In the genomic region with DNA sequence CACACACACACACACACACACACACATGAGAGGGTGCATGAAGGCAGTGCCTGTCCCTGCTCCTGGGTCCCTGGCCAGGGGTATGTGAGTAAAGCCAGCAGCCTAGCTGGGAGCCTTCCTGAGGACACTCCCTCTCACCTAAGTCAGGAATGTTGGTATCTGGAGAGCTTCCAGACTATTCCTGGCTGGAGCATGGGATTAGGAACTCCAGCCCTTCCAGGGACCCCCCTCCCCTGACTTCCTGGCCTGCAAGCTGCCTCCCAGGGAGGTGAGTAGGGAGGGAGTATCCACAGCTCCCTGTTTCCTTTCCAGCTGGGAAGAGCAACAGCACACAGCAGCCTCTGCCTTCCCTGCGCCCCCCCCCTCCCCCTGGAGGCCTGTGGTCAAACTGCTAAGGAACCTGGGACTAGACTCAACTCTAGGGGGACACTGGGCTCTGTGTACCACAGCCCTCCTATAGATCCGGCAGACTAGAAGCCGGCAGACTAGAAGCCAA, we compare ENCODE assay signal across 8 mouse cellular contexts. TPM values are rescaled to one million over a fixed set of nuclear protein-coding genes. Genes with fewer than 3 reads are reported as not detected.
DNase-seq lines count a peak whose midpoint lies in the region; ATAC-seq lines count a peak whose summit lies in the region.

No protein-coding gene starts in this region.

- peak overlapping the region; percentile 96 for H3K27ac ChIP-seq in heart, embryonic 15.5 days
- peak overlapping the region; percentile 66; the same call in 1 of the 2 replicates for H3K27ac ChIP-seq in limb, embryonic 10.5 days

- H3K36me3 ChIP-seq in heart, embryonic 15.5 days, result no peaks in the 10 kb centered on the region
- no peaks in the 10 kb centered on the region for H3K36me3 ChIP-seq in limb, embryonic 10.5 days

- 15% methylated on average over 3 of the region's 3 CpGs for WGBS in heart, embryonic 15.5 days
- WGBS in limb, embryonic 10.5 days, result 28% methylated on average over 3 of the region's 3 CpGs

- DNase-seq in 3T3-L1 (ENCODE audit: low read depth, low spot score), result peak; percentile 54
- DNase-seq in adrenal gland, postnatal 10 days, result peak; percentile 59
- DNase-seq in limb, embryonic 10.5 days (ENCODE audit: low spot score), result peak; percentile 37
- no peak for DNase-seq in cerebellum, postnatal 36 days
- DNase-seq in layer of hippocampus, postnatal 10 days (ENCODE audit: low spot score in 2 of 2), result no peak
- DNase-seq in right cerebral cortex, postnatal 4 days, result no peak
- no peak for DNase-seq in cerebellum, postnatal 25 days

- H3K9me3 ChIP-seq in heart, embryonic 15.5 days (replicated peaks), result no peaks in the 10 kb centered on the region
- no peaks in the 10 kb centered on the region for H3K9me3 ChIP-seq in limb, embryonic 10.5 days (replicated peaks)

- H3K4me1 ChIP-seq in heart, embryonic 15.5 days (replicated peaks), result peaks cover 48% of the 10 kb centered on the region
- H3K4me1 ChIP-seq in limb, embryonic 10.5 days, result peaks cover 29% of the 10 kb centered on the region

- ATAC-seq in heart, embryonic 15.5 days (replicated peaks; ENCODE audit: insufficient number of reproducible peaks, insufficient read depth, low FRiP score, low read depth), result peak; percentile 78

- peak overlapping the region; percentile 33 for H3K4me3 ChIP-seq in heart, embryonic 15.5 days
- no peak overlapping the region for H3K4me3 ChIP-seq in limb, embryonic 10.5 days

- H3K4me2 ChIP-seq in heart, embryonic 15.5 days, result peak overlapping the region; percentile 60

- H3K9ac ChIP-seq in heart, embryonic 15.5 days, result peak overlapping the region; percentile 51

- no peaks in the 10 kb centered on the region for H3K27me3 ChIP-seq in heart, embryonic 15.5 days
- H3K27me3 ChIP-seq in limb, embryonic 10.5 days (ENCODE audit: low read depth, poor library complexity, severe bottlenecking), result peaks cover 16% of the 10 kb centered on the region; the same call in 1 of the 2 replicates

RNA-seq across cellular contexts. Expression of a gene that starts 1.2 kb away (rescaled TPM):
- total RNA-seq in adrenal gland, postnatal 10 days (2021), result 10 to 100 TPM; 16.2 to 22.6 TPM
- 5.3 and 6.0 TPM in 2 replicates for polyA plus RNA-seq in heart, embryonic 15.5 days (2015; fragmentation: Nextera tagmentation; extraction: Ambion mirVana)
- polyA plus RNA-seq in limb, embryonic 10.5 days (2016; fragmentation: Nextera tagmentation; extraction: Ambion mirVana), result not detected in 2 replicates
- 1 to 10 TPM in 1 of 2 experiments, under 1 TPM in 1; 0.96 to 1.3 TPM for total RNA-seq in layer of hippocampus, postnatal 10 days (2021)

RNA-seq across cellular contexts. Expression of a gene that starts 26.1 kb away (rescaled TPM):
- total RNA-seq in adrenal gland, postnatal 10 days (2021), result 1 to 10 TPM; 4.8 to 6.8 TPM
- polyA plus RNA-seq in heart, embryonic 15.5 days (2015; fragmentation: Nextera tagmentation; extraction: Ambion mirVana), result 0.39 and 0.99 TPM in 2 replicates
- not detected in 2 replicates for polyA plus RNA-seq in limb, embryonic 10.5 days (2016; fragmentation: Nextera tagmentation; extraction: Ambion mirVana)
- 100 to 1,000 TPM; 108 to 118 TPM for total RNA-seq in layer of hippocampus, postnatal 10 days (2021)

Comparison
In these comparisons a context has a peak if more than half of its experiments do, and no peak if none do; other contexts are left out.
1. DNase-seq: peak in 3T3-L1 (single experiment), adrenal gland, postnatal 10 days (single experiment) and limb, embryonic 10.5 days (single experiment); none in cerebellum, postnatal 36 days (0 of 2), layer of hippocampus, postnatal 10 days (0 of 2), right cerebral cortex, postnatal 4 days (single experiment) and cerebellum, postnatal 25 days (0 of 2).
2. RNA of a gene that starts 1.2 kb away (total RNA-seq): 16.2 to 22.6 TPM in adrenal gland, postnatal 10 days; 0.96 to 1.3 TPM in layer of hippocampus, postnatal 10 days; every median in the first group is over 4 times any median in the second.
3. RNA of a gene that starts 26.1 kb away (total RNA-seq): 108 to 118 TPM in layer of hippocampus, postnatal 10 days; 4.8 to 6.8 TPM in adrenal gland, postnatal 10 days; every median in the first group is over 10 times any median in the second.